Mouse (Mus musculus): Measurements from ENCODE around the gene Gpbp1. TPM values are rescaled to one million over a fixed set of nuclear protein-coding genes. Genes with fewer than 3 reads are reported as not detected.
A peak's percentile ranks its signal among the peaks of the same experiment; 100 is the strongest.

Gene Gpbp1
- polyA plus RNA-seq, 1 experiment from 2014 or later = 78.5 TPM

DNA sequence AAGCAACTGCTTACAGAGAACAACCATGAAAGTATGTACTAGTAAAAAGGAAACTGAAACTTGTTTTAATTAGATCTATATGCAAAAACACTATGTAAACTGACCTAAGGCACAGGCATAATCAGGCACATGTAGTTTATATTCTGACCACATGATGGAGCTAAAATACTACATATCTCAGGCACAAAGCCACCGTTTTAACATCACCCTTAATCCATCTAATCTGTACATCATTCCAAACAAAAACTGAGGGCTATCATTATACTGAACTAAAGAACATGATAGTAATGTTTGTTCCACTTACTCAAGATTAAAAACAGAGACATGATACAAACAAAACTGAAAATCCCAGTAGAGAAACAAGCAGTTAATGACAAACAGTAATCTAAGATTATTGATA, 28.5 kb downstream of the Gpbp1 start:
- 5% methylated on average over 1 of the region's 1 CpGs for WGBS
- Histone ChIP-seq H3K36me3 (peaks cover 18% of the 10 kb centered on the region), H3K4me2 (replicated peaks) (no peak overlapping the region), H3K9me3 (replicated peaks) (no peaks in the 10 kb centered on the region), H3K27ac (replicated peaks) (no peak overlapping the region), H3K9ac (no peak overlapping the region), H3K27me3 (no peaks in the 10 kb centered on the region), H3K4me3 (replicated peaks) (no peak overlapping the region), H3K4me1 (no peaks in the 10 kb centered on the region)
- no peak for ATAC-seq (ENCODE audit: insufficient number of reproducible peaks, low FRiP score, low TSS enrichment, low read depth)

DNA sequence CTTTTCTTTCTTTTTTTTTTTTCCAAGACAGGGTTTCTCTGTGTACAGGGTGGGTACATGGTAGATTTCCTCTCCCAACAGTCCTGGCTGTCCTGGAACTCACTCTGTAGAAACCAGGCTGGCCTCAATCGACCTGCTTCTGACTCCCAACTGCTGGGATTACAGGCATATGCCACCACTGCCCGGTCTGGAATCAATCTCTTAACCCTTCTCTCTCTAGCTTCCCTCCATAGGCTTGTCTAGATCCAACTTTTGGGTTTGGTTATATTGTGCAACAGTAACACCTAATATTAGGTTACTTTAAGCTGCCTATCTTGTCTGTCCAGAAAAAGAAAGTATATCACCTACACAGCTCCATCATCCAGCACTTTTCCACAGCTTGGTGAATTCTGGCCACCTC, 33.1 kb downstream of the Gpbp1 start:
- H3K36me3 ChIP-seq = peaks cover 13% of the 10 kb centered on the region
- H3K4me3 ChIP-seq (replicated peaks) = no peak overlapping the region
- H3K27me3 ChIP-seq = no peaks in the 10 kb centered on the region
- no peak overlapping the region for H3K27ac ChIP-seq (replicated peaks)
- H3K9me3 ChIP-seq (replicated peaks) = no peaks in the 10 kb centered on the region
- ATAC-seq (ENCODE audit: insufficient number of reproducible peaks, low FRiP score, low TSS enrichment, low read depth) = no peak
- H3K4me2 ChIP-seq (replicated peaks) = no peak overlapping the region
- no peak overlapping the region for H3K9ac ChIP-seq
- H3K4me1 ChIP-seq = no peaks in the 10 kb centered on the region
- WGBS = 50% methylated on average over 2 of the region's 2 CpGs

DNA sequence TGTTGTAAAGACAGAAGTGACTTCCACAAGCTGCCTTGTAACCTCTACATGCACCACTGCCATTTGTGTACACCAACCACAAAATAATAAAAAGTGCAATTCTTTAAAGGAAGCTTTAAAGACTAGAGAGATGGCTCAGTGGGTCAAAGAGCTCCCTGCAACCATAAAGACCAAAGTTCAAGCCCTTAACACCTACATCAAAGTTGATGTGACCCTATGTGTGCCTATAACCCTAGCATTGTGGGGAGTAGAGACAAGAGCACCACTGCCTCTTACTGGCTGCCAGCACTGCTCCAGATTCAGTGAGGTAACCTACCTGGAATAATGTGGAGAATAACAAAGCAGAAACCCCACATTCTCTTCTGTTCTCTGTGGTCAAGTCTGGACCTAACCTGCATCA, 45.6 kb downstream of the Gpbp1 start:
- Histone ChIP-seq H3K4me2 (replicated peaks) (no peak overlapping the region), H3K9ac (no peak overlapping the region), H3K27ac (replicated peaks) (no peak overlapping the region), H3K4me1 (no peaks in the 10 kb centered on the region), H3K4me3 (replicated peaks) (no peak overlapping the region), H3K27me3 (no peaks in the 10 kb centered on the region), H3K9me3 (replicated peaks) (no peaks in the 10 kb centered on the region), H3K36me3 (peaks cover 12% of the 10 kb centered on the region)
- ATAC-seq (ENCODE audit: insufficient number of reproducible peaks, low FRiP score, low TSS enrichment, low read depth) = no peak

DNA sequence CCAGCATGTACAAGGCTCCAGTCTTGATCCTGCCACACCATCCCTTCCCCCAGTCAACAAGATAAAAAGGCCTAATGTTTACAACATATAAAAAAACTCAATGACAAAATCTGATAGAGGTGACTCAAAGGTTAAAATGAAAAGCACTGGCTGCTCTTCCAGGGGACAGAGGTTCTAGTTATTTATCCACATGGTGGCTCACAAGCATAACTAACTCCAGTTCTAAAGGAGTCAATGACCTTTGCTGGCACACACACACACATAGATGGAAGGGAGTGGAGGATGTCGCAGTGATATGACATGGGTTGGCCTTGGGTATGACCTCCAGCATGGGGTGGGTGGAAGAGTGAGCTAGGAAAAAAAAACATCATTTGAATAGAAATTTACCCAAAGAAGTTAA, 58.7 kb downstream of the Gpbp1 start:
- peaks cover 31% of the 10 kb centered on the region for H3K36me3 ChIP-seq
- ATAC-seq (ENCODE audit: insufficient number of reproducible peaks, low FRiP score, low TSS enrichment, low read depth) = no peak
- no peak overlapping the region for H3K27ac ChIP-seq (replicated peaks)
- no peaks in the 10 kb centered on the region for H3K27me3 ChIP-seq
- WGBS = 75% methylated on average over 1 of the region's 1 CpGs
- no peaks in the 10 kb centered on the region for H3K4me1 ChIP-seq
- H3K9ac ChIP-seq = no peak overlapping the region
- no peaks in the 10 kb centered on the region for H3K9me3 ChIP-seq (replicated peaks)
- H3K4me2 ChIP-seq (replicated peaks) = no peak overlapping the region
- no peak overlapping the region for H3K4me3 ChIP-seq (replicated peaks)

DNA sequence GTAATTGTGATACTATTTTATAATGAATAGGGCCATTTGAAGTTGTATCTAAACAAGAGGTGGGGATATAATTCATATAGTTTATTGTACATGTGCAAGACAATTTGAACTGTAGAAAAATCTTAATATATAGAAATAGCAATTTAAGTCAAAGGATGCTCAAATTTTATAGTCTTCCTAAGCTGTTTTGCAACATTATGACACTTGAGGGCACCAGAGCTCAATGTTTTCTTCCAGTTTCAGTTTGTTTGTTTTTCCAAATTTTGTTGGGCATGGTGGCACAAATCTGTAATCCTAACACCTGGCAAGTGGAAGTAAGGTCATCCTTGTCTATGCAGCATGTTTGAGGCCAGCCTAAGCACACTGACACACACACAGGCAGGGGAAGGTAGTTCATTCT, 68.6 kb downstream of the Gpbp1 start:
- H3K27me3 ChIP-seq = no peaks in the 10 kb centered on the region
- ATAC-seq (ENCODE audit: insufficient number of reproducible peaks, low FRiP score, low TSS enrichment, low read depth) = no peak
- H3K27ac ChIP-seq (replicated peaks) = no peak overlapping the region
- no peaks in the 10 kb centered on the region for H3K9me3 ChIP-seq (replicated peaks)
- no peak overlapping the region for H3K4me2 ChIP-seq (replicated peaks)
- no peaks in the 10 kb centered on the region for H3K4me1 ChIP-seq
- 0 out of 2 replicates have a peak, but pooled peaks cover 7% of the 10 kb centered on the region for H3K36me3 ChIP-seq
- H3K4me3 ChIP-seq (replicated peaks) = no peak overlapping the region
- no peak overlapping the region for H3K9ac ChIP-seq

DNA sequence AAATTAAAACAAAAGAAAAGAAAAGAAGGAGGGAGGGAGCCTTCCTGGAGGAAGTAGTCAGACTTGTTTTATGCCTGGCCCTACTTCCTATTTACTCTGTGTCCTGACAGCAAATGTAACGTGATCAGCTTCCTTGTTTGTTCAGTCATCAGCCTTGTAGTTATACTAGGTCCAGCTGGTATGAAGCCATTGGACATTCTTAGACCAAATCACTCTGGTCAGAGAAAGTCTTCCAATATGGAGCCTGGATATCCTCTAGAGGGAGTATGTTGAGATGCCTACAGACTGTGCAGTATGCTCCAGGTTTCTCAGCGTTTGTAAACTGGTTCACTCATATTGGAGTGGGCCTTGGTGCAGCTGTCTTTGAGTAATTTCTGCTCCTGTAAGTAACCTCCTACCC, 71.8 kb downstream of the Gpbp1 start:
- H3K9ac ChIP-seq = no peak overlapping the region
- 53% methylated on average over 2 of the region's 2 CpGs for WGBS
- no peaks in the 10 kb centered on the region for H3K4me1 ChIP-seq
- no peaks in the 10 kb centered on the region for H3K9me3 ChIP-seq (replicated peaks)
- no peak overlapping the region for H3K4me3 ChIP-seq (replicated peaks)
- no peak for ATAC-seq (ENCODE audit: insufficient number of reproducible peaks, low FRiP score, low TSS enrichment, low read depth)
- H3K4me2 ChIP-seq (replicated peaks) = no peak overlapping the region
- no peaks in the 10 kb centered on the region for H3K36me3 ChIP-seq
- H3K27me3 ChIP-seq = no peaks in the 10 kb centered on the region
- H3K27ac ChIP-seq (replicated peaks) = no peak overlapping the region

DNA sequence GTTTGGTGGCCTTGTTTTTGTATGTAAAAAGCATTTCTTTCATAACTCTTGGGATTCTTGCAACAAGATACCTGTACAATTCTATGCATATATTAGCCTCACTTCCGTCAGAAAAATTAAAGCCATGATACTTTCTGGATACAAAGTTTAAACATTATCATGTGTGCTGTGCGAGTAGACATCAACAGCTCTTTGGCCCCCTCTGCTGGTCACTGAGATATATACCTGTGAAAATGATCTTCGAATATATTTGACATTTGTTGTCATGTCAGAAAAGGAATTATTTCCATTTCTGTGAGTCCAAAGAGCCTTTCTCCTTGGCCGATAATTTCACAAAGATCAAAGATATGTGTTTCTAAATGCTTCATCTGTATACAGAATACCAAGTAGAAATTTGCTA, 76.8 kb downstream of the Gpbp1 start:
- WGBS = 25% methylated on average over 4 of the region's 4 CpGs
- Histone ChIP-seq H3K9ac (no peak overlapping the region), H3K9me3 (replicated peaks) (no peaks in the 10 kb centered on the region), H3K4me2 (replicated peaks) (no peak overlapping the region), H3K36me3 (no peaks in the 10 kb centered on the region), H3K4me1 (0 out of 2 replicates have a peak, but pooled peaks cover 3% of the 10 kb centered on the region), H3K27me3 (no peaks in the 10 kb centered on the region), H3K4me3 (replicated peaks) (no peak overlapping the region), H3K27ac (replicated peaks) (no peak overlapping the region)
- no peak for ATAC-seq (ENCODE audit: insufficient number of reproducible peaks, low FRiP score, low TSS enrichment, low read depth)

DNA sequence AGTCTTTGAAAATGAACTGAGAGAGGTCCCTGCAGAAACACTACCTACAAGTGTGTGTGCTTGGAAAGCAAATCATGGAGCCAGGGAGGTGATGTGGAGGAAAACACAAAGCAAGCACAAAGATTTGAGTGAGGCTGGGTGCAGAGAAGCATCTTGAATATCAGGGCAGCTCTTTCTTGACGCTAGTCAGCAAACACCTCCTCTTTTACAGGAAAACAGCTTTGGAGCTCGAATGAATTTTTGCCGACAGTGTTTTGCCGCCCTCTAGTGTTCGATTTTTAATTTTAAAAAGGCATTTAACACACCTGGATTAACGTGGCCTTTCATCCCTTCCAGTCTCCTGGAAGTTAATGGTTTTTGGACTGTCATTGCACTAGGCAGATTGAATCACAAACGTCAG, 79.1 kb downstream of the Gpbp1 start:
- peaks cover 14% of the 10 kb centered on the region for H3K4me1 ChIP-seq
- H3K27ac ChIP-seq (replicated peaks) = no peak overlapping the region
- no peak overlapping the region for H3K4me3 ChIP-seq (replicated peaks)
- no peaks in the 10 kb centered on the region for H3K9me3 ChIP-seq (replicated peaks)
- no peak for ATAC-seq (ENCODE audit: insufficient number of reproducible peaks, low FRiP score, low TSS enrichment, low read depth)
- no peaks in the 10 kb centered on the region for H3K27me3 ChIP-seq
- H3K36me3 ChIP-seq = no peaks in the 10 kb centered on the region
- H3K4me2 ChIP-seq (replicated peaks) = no peak overlapping the region
- no peak overlapping the region for H3K9ac ChIP-seq
- 2% methylated on average over 7 of the region's 7 CpGs for WGBS

DNA sequence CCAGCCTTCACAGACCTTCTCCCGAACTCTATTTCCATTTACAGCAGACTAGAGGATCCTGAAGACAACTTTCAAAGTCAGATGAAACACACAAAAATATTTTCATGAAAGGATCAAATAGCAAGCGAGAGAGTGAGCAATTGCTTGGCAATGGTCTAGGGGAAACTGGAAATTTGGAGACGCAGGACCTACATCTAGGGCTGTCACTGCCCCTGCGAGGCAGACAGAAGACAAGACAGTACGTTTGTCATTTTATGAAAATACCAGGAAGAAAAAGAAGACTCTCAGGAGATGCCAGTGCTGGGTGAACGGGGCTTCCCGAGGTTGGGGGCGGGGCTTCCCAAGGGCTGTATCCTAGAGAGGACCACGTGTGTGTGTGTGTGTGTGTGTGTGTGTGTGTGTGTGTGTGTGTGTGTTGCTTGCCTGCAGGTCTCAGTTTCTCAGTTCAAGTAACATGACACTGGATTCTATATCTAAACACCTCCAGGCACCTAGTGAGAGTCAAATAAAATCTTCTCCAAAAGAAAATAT, 83.0 kb downstream of the Gpbp1 start:
- H3K4me3 ChIP-seq (replicated peaks) = no peak overlapping the region
- no peaks in the 10 kb centered on the region for H3K36me3 ChIP-seq
- ATAC-seq (ENCODE audit: insufficient number of reproducible peaks, low FRiP score, low TSS enrichment, low read depth) = no peak
- H3K4me2 ChIP-seq (replicated peaks) = no peak overlapping the region; the same call in 1 of the 2 replicates
- H3K4me1 ChIP-seq = peaks cover 14% of the 10 kb centered on the region
- H3K9ac ChIP-seq = no peak overlapping the region
- H3K9me3 ChIP-seq (replicated peaks) = no peaks in the 10 kb centered on the region
- 23% methylated on average over 9 of the region's 9 CpGs for WGBS
- H3K27me3 ChIP-seq = no peaks in the 10 kb centered on the region
- peak overlapping the region; percentile 48; the same call in 1 of the 2 replicates for H3K27ac ChIP-seq (replicated peaks)

DNA sequence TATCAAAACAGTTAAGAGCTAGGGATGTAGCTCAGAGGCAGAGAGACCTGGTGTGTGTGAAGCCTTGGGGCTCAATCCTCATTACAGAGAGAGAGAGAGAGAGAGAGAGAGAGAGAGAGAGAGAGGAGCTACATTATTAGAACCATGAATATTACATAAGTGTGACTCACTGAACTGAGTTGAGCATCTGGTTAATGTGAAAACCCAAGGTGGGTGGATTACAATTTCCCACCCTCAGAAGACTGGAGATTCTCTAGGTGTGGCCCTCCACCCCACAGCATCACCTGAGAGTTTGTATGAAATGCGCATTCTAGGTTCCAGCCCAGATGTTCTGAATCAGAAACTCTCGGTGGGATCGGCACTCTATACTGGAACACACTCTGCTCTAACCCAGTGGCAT, 84.0 kb downstream of the Gpbp1 start:
- Histone ChIP-seq H3K27me3 (no peaks in the 10 kb centered on the region), H3K9ac (no peak overlapping the region), H3K36me3 (no peaks in the 10 kb centered on the region), H3K4me1 (peaks cover 14% of the 10 kb centered on the region), H3K4me2 (replicated peaks) (no peak overlapping the region), H3K9me3 (replicated peaks) (no peaks in the 10 kb centered on the region), H3K4me3 (replicated peaks) (no peak overlapping the region), H3K27ac (replicated peaks) (no peak overlapping the region)
- WGBS = 61% methylated on average over 3 of the region's 3 CpGs
- no peak for ATAC-seq (ENCODE audit: insufficient number of reproducible peaks, low FRiP score, low TSS enrichment, low read depth)

DNA sequence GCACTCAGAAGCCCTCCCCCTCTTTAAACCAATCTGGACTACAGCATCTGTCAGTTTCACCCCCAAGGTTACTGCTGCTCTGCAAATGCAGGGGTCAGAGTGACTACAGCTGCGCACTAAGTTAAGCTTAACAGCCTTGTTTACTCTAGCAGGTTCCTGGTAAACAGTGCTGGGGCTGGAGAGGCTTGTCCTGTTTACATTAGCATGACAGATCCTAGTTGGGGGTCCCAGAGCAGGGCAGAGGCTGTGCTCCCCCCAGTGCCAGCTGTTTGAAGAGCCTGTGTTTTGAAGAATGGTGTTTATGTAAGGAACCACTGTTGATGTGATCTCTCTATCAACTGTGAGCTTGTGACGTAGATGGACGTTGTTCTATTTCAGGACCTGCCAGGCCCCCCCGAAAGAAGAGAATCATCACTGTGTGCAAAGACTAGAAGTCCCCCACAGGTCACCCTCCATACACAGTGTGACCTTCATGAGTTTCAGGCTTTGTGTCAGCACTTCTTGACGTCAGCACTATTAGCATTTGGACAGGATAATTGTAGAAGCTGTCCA, 92.2 kb downstream of the Gpbp1 start:
- H3K27ac ChIP-seq (replicated peaks) = no peak overlapping the region
- WGBS = 49% methylated on average over 5 of the region's 5 CpGs
- no peaks in the 10 kb centered on the region for H3K36me3 ChIP-seq
- no peaks in the 10 kb centered on the region for H3K4me1 ChIP-seq
- H3K9ac ChIP-seq = no peak overlapping the region
- no peak overlapping the region for H3K4me2 ChIP-seq (replicated peaks)
- no peak for ATAC-seq (ENCODE audit: insufficient number of reproducible peaks, low FRiP score, low TSS enrichment, low read depth)
- H3K9me3 ChIP-seq (replicated peaks) = no peaks in the 10 kb centered on the region
- no peak overlapping the region for H3K4me3 ChIP-seq (replicated peaks)
- no peaks in the 10 kb centered on the region for H3K27me3 ChIP-seq

DNA sequence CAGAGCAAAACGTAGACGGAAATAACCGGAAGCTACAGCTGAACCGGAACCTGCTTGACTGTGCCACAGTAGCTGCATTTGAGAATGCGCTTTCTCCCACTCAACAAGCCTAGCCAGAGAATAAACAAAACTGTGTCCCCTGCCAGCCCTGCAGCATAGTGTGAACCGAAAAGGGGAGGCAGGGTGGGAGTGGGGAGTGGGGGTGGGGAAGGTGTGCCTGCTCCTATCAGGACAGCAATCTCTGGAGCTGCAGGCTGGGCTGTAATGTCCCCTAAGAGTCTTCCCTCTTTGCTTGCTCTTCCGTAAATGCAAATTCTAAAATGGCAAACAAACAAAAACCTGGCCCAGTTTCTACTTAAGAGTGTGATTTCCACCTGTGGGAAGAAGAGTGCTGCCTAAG, 92.8 kb downstream of the Gpbp1 start:
- Histone ChIP-seq H3K9me3 (replicated peaks) (no peaks in the 10 kb centered on the region), H3K4me3 (replicated peaks) (no peak overlapping the region), H3K36me3 (no peaks in the 10 kb centered on the region), H3K27ac (replicated peaks) (no peak overlapping the region), H3K4me1 (no peaks in the 10 kb centered on the region), H3K9ac (no peak overlapping the region), H3K4me2 (replicated peaks) (no peak overlapping the region), H3K27me3 (no peaks in the 10 kb centered on the region)
- no peak for ATAC-seq (ENCODE audit: insufficient number of reproducible peaks, low FRiP score, low TSS enrichment, low read depth)
- WGBS = 50% methylated on average over 7 of the region's 7 CpGs
